Mouse (Mus musculus) stomach, embryonic 16.5 days (tissue): ENCODE measurements at regions not wholly inside any gene's neighbourhood (a gene's known extent, or its start where the extent isn't known, plus 50 kb on each side); places are given as distances from the start of the nearest gene placed in this dataset.
A peak's percentile ranks its signal among the peaks of the same experiment; 100 is the strongest.
"Not testable (repeated sequence)": the region's sequence is repeated elsewhere in the genome, so short reads cannot be mapped to it uniquely, and the experiment has no call there.

Experiments used
- ATAC-seq: fragments of 200-750 bp; cut with Nextera tagmentation; 2 replicates; pipeline ENCODE4 v1.8.0; 2017; ENCODE audit warnings: moderate number of reproducible peaks, moderate TSS enrichment; ENCODE audit not compliant: insufficient read depth, low FRiP score
- H3K27ac ChIP-seq: fragments of 300-500 bp; sonication (generic); 2 replicates; pipeline ENCODE4 v1.5.1; 2014; ENCODE audit warnings: low read length
- H3K27me3 ChIP-seq: fragments of 300-500 bp; sonication (generic); 2 replicates; pipeline ENCODE4 v1.6.1; 2014; ENCODE audit warnings: low read length, control low read depth, mixed read lengths; ENCODE audit not compliant: control insufficient read depth, insufficient read depth
- H3K36me3 ChIP-seq: fragments of 300-500 bp; sonication (generic); 2 replicates; pipeline ENCODE4 v1.6.1; 2014; ENCODE audit warnings: low read length; ENCODE audit not compliant: control insufficient read depth, insufficient read depth
- H3K4me1 ChIP-seq: fragments of 300-500 bp; sonication (generic); 2 replicates; pipeline ENCODE4 v1.6.1; 2014; ENCODE audit warnings: low read length, control low read depth, mixed read lengths; ENCODE audit not compliant: control insufficient read depth, insufficient read depth
- H3K4me2 ChIP-seq: fragments of 300-500 bp; sonication (generic); 2 replicates; pipeline ENCODE4 v1.6.1; 2014; ENCODE audit warnings: low read depth, low read length, mixed read lengths
- H3K4me3 ChIP-seq: fragments of 300-500 bp; sonication (generic); replicated peaks from 2 replicates; pipeline ENCODE4 v1.5.1; 2014; ENCODE audit warnings: mild to moderate bottlenecking, low read length
- H3K9ac ChIP-seq: fragments of 300-500 bp; sonication (generic); 2 replicates; pipeline ENCODE4 v1.6.1; 2014; ENCODE audit warnings: low read length
- H3K9me3 ChIP-seq: fragments of 300-500 bp; sonication (generic); replicated peaks from 2 replicates; pipeline ENCODE4 v1.6.1; 2016; ENCODE audit warnings: low read length, control low read depth; ENCODE audit not compliant: control insufficient read depth
- WGBS: fragments of 180-500 bp; shearing (Covaris S2); extraction: QIAGEN DNeasy Blood & Tissue Kit; methylation state at CpG from one replicate; pipeline ENCODE4 v1.1.7; 2014; 5-methylcytosine and 5-hydroxymethylcytosine counted together

DNA sequence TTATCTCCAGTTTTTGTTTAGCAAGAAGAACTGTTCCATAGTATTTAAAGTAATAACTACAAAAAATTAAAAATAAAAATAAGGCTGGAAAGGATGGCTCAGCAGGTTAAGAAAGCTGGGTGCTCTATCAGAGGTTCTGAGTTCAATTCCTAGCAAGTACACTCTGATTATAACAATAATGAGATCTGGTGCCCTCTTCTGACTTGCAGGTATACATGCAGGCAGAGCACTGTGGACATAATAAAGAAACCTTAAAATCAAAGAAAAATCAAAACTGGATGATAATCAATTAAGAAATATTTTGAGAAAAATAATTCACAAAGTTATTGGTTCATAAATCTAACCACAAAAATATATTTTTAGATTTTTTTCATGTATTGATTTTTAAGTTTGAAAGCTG lies 346.7 kb upstream of the Cdh8 start:
- H3K9ac ChIP-seq: no peak overlapping the region
- no peak overlapping the region for H3K4me2 ChIP-seq
- no peak overlapping the region for H3K27ac ChIP-seq
- H3K9me3 ChIP-seq: no peaks in the 10 kb centered on the region
- H3K36me3 ChIP-seq: no peaks in the 10 kb centered on the region
- H3K4me3 ChIP-seq: no peak overlapping the region
- H3K27me3 ChIP-seq: no peaks in the 10 kb centered on the region
- H3K4me1 ChIP-seq: no peaks in the 10 kb centered on the region
- ATAC-seq: no peak

DNA sequence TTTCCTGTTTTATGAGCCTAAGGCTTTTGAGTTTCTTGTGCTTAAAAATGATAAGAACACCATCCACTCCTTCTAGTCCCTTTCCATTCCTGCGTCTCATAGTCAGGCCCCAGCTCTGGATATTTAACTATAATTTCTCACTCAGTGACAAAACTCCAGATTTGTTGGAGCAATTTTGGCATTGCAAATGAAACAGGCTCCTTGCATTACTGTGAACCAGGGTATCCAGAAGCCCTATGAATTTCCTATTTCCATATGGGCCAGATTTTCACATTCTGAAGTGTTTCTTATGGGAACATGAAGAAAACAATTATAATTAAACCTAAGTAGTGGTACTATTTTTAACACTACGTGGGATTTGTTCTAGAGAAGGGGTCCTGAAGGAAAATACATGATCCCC lies 319.9 kb upstream of the Cdh8 start:
- WGBS: 75% methylated on average over 2 of the region's 2 CpGs
- no peak for ATAC-seq

DNA sequence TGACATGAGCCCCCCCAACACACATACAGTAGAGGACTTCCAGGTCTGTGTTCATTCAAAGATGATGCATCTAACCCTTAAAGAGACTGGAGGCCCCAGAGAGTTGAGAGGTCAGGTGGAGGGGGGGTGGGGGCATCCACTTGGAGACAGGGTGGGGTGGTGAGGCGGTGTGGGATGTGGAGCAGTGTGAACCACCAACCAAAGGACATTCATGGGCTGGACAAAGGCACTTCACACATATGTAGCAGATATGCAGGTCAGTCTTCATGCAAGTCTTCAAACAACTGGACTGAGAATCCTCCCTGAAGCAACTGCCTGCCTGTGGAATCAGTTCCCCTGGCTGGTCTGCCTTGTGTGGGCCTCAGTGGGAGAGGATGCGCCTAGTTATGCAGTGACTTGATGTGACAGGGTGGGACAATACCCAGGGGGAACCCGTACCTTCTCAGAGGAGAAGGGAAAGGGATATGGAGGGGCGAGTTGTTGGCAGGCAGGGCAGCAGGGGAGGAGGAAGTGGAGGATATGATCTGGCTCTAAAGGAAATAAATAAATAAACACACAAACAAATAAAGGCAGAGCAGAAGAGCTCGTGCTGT lies 308.5 kb upstream of the Cdh8 start:
- peak; percentile 37; the same call in 1 of the 2 replicates for ATAC-seq

More for the DNA sequence above, 319.9 kb upstream of the Cdh8 start:
- Histone ChIP-seq H3K4me1 (no peaks in the 10 kb centered on the region), H3K9me3 (no peaks in the 10 kb centered on the region), H3K27ac (no peak overlapping the region), H3K27me3 (no peaks in the 10 kb centered on the region), H3K36me3 (no peaks in the 10 kb centered on the region), H3K4me2 (no peak overlapping the region), H3K9ac (no peak overlapping the region), H3K4me3 (no peak overlapping the region)

DNA sequence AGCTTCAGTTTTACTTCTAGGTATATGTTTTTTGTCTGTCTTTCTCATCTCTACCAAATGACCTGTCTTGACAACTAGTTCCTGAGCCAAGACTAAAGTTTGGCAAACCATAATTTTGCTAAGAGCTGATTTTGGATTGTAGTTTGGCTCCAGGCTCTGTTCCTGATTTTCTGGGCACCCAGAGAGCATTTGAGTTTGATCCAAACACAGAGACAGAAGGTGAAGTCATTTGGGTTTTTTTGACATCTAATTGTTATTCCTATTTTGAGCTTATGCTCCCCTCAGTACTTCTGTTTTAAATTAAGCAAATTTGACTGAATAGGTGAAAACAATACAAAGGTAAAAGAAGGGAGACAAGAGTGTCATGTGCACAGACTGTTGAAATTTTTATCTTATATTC lies 302.7 kb upstream of the Cdh8 start:
- no peak overlapping the region for H3K9ac ChIP-seq
- no peaks in the 10 kb centered on the region for H3K36me3 ChIP-seq
- H3K4me1 ChIP-seq: no peaks in the 10 kb centered on the region
- H3K4me2 ChIP-seq: no peak overlapping the region
- H3K27ac ChIP-seq: no peak overlapping the region
- no peak overlapping the region for H3K4me3 ChIP-seq
- no peak for ATAC-seq
- H3K27me3 ChIP-seq: no peaks in the 10 kb centered on the region
- H3K9me3 ChIP-seq: no peaks in the 10 kb centered on the region

More for the DNA sequence above, 308.5 kb upstream of the Cdh8 start:
- no peak overlapping the region for H3K4me2 ChIP-seq
- H3K9me3 ChIP-seq: no peaks in the 10 kb centered on the region
- WGBS: 75% methylated on average over 5 of the region's 5 CpGs
- no peaks in the 10 kb centered on the region for H3K36me3 ChIP-seq
- H3K9ac ChIP-seq: no peak overlapping the region
- no peak overlapping the region for H3K4me3 ChIP-seq
- no peaks in the 10 kb centered on the region for H3K27me3 ChIP-seq
- no peaks in the 10 kb centered on the region for H3K4me1 ChIP-seq
- H3K27ac ChIP-seq: no peak overlapping the region

DNA sequence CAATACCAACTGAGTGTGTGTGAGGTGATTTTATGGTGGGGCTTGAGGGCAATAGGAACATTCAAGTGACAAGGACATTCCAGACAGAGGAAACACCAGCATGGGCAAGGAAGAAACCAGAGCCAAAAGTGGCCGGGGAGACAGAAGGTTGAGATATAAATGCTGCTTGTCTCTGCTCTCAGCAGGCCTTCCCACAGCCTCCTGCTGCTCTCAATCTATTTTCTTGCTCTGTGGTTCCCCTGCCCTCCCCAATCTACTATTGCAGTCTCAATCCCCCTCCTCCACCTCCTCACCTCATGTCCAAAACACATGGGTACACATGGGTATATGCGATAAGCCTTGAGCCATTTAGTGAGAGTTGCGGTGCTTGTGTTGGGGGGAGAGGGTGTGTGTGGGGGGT lies 265.4 kb upstream of the Cdh8 start:
- no peak overlapping the region for H3K4me3 ChIP-seq
- no peaks in the 10 kb centered on the region for H3K4me1 ChIP-seq
- H3K36me3 ChIP-seq: no peaks in the 10 kb centered on the region
- 74% methylated on average over 3 of the region's 3 CpGs for WGBS
- ATAC-seq: no peak
- H3K9ac ChIP-seq: no peak overlapping the region
- no peak overlapping the region for H3K27ac ChIP-seq
- no peak overlapping the region for H3K4me2 ChIP-seq
- H3K27me3 ChIP-seq: no peaks in the 10 kb centered on the region
- no peaks in the 10 kb centered on the region for H3K9me3 ChIP-seq

DNA sequence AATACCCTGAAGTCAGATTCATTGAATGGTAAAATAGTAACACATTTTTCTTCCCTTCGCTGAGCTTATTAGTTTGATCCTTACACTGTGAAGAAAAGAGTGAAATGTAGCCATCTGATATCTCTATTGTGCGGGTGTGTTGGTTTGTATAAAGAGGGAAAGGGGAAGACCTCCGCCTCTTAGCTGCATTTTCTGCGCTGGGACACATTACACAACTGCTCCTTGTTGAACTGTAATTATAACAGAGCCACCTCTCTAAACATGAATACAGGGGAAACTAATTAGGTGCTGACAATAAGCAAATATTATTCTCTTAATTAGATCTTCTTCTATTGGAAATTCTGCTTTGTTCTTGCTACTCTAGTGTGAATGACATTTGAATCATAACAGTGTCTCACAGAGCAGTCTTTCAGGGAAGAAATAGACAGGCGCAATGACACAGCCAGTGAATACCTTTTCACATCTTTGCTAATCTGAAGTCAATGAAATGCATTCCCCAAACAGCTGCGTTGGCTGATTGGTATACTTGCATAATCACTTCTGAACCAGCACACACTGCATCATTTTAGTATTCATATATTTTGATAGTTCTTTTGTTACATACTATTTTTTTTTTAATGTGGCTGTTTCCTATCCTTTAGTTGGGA lies 263.1 kb upstream of the Cdh8 start:
- not testable (repeated sequence) for H3K36me3 ChIP-seq, H3K27ac ChIP-seq, H3K4me1 ChIP-seq, H3K9me3 ChIP-seq, H3K27me3 ChIP-seq, H3K4me2 ChIP-seq, H3K9ac ChIP-seq, H3K4me3 ChIP-seq, ATAC-seq
- 82% methylated on average over 6 of the region's 6 CpGs for WGBS

DNA sequence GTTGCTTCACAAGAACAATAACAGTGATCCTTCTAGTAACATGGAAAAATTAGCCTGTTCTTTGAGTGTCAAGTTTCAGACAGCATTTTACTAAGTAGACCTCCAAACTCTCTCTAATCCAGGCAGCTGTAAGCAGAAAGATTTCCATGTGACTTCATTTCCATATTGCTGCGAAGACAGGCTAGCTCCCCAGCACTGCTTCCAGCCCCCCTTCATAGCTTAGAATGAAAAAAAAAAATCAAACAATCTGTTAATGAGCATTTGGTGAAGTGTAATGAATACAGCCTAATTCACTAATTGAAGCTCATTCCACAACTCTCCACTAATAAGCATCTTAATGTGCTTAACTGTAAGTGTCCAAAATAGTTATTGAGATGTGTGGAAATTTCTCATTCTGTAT lies 251.4 kb upstream of the Cdh8 start:
- H3K9me3 ChIP-seq, H3K4me1 ChIP-seq, H3K36me3 ChIP-seq, H3K27ac ChIP-seq, ATAC-seq, H3K4me2 ChIP-seq, H3K9ac ChIP-seq, H3K4me3 ChIP-seq, H3K27me3 ChIP-seq: not testable (repeated sequence)
- WGBS: 59% methylated on average over 1 of the region's 1 CpGs

DNA sequence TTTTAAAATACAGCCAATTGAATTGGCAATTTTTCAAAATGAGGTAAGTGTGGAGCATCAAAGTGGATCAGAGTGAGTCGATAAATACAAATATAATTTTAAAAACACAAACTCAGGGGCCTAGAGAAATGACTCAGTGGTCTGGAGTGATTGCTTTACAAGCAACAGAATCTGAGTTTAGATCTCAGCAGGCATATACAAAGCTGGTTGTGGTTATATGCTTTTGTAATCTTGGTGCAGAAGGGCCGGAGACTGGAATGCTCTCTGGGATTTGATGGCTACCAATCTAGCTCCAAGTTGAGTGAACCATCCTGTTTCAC lies 235.0 kb upstream of the Cdh8 start:
- no peak overlapping the region for H3K27ac ChIP-seq
- no peaks in the 10 kb centered on the region for H3K9me3 ChIP-seq
- no peak overlapping the region for H3K4me2 ChIP-seq
- H3K9ac ChIP-seq: no peak overlapping the region
- H3K4me1 ChIP-seq: no peaks in the 10 kb centered on the region
- ATAC-seq: no peak
- H3K27me3 ChIP-seq: no peaks in the 10 kb centered on the region
- no peak overlapping the region for H3K4me3 ChIP-seq
- 67% methylated on average over 2 of the region's 2 CpGs for WGBS
- H3K36me3 ChIP-seq: no peaks in the 10 kb centered on the region

DNA sequence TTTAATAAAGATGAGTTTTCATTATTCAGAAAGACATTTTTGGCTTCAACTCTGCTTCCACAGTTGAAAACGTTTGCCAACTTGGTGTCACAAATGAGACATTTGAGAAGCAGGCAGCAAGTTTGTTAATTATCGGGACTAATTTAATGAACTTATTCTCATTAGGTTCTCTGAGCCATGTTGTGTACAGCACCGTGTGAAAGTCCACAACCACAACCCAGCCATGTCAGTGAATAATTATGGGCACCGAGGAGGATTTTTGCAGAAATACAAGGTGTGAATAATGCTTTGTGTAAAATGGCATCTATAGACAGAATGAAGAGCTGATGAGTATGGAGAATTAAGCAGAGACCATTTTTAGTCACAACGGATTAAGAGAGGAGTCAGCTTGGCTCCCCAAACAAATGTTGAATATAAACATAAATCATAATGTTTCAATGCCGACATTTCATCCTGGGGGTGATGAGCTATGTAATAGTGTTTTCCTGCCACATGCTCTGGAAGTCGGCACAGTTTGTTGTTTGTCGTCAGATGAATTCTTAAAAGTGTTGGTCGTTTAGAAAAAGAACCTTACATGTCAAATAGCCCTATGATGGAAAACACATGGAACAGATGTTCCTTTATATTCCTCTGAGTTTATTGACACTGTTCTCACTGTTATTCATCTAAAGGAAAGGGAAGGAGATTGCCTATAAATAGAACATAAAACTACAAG lies 234.5 kb upstream of the Cdh8 start:
- no peak overlapping the region for H3K27ac ChIP-seq
- no peak overlapping the region for H3K4me2 ChIP-seq
- no peaks in the 10 kb centered on the region for H3K36me3 ChIP-seq
- no peak overlapping the region for H3K4me3 ChIP-seq
- H3K9ac ChIP-seq: no peak overlapping the region
- WGBS: 58% methylated on average over 9 of the region's 9 CpGs
- no peaks in the 10 kb centered on the region for H3K27me3 ChIP-seq
- H3K4me1 ChIP-seq: no peaks in the 10 kb centered on the region
- ATAC-seq: no peak
- no peaks in the 10 kb centered on the region for H3K9me3 ChIP-seq
